Mouse (Mus musculus): ENCODE results near the gene Lrrc18.
A peak's percentile ranks its signal among the peaks of the same experiment; 100 is the strongest.

Gene Lrrc18

DNA sequence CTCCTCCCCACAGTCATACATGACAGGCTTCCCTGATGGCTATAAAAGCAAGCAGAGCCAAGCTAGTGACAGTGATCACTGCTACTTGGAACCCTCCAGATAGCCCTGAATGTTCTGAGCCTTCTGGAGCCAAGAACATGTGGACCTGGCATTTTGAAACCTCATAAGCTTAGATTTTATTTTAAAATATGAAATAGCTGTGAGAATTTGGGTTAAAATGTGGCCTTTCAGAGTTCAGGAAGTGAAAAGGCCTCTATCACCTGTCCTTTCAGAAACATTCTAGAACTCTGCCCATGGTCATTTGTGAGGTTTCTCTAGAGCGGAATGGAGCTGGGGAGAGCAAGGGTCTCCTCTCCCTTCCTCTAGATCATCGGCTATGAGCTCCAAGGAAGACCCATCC lies at the start of gene Lrrc18:
Gene Lrrc18, plus strand, starts transcription at position 301 of the 400 bp plus-strand sequence.
- no peak for DNase-seq

- DNase-seq: peak; percentile 12 to 17
These were observed 43.7 kb upstream of the Lrrc18 start for GRCm38 (mm10) chr14:32947512-32947911.

DNA sequence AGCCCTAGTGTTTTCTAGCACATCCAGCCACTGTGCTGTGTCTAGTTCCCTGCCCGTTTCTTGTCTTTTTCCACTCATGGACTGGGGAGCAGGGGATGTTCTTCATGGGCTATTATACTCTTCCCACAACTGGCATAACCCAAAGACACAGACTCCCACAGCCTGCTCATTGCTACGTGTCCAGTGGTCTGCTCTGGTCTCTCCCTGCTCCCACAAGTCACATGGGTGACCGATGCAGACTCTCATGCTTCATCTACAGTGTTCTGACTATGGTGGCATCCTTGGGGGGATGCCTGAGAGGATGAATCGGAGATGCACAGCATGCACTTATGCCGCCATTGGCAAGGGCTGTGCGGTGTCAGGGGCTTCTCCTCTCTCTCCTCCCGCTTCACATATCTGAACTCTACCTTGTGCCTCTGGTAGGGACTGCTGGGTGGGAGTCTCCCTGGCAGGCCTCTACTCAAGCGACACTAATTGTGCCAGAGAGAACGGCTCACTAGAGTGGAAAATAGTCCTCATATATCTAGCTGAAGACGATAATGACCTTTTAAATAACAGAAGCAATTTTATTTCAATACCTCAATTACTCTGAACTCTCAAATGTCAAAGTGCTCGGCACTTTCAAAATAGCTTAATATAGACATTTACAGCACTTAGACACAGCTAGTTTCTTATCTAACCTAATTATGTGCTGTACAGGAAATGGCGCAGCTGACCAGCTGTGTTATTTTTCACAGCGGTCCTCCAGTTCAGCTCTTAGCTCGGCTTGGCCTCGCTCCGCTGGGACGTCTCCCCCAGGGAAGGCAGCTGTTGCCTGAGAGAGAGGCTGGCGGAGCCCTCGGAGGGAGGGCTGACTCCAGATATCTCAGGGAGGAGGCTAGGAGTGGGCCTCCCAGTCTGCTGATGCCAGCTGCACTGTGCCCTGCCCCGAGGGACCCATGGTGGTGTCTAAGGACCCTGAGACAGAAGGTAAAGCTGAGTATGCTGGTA lies 40.6 kb upstream of the Lrrc18 start:
- DNase-seq: peak; percentile 15 to 33

- peak; percentile 70 to 77 for DNase-seq
These were observed 34.7 kb upstream of the Lrrc18 start for GRCm38 (mm10) chr14:32956486-32956885.

- no peak for DNase-seq
These were observed 32.5 kb upstream of the Lrrc18 start for GRCm38 (mm10) chr14:32958671-32959070.

DNA sequence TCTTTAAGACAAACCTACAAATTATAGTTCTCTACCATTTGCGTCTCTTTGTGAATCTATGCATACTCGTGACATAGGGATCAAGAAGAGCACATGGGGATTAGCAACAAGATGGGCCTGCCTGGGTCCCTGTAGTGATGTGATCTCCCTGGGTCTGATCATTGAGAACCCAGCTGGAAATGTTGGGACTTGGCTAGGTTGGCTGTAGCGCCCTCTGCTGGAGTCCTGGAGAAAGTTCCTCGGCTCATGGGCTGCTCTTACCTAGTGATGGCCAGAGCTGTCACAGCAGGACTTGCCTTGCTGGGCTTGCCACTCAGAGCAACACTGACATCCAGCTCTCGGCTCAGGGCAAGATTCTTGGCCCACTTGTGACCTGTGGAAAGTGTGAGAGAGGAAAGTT lies 30.7 kb upstream of the Lrrc18 start:
- peak; percentile 79 to 81 for DNase-seq

GRCm38 (mm10) chr14:32964742-32965141 lies 26.4 kb upstream of the Lrrc18 start:
- DNase-seq: no peak

DNA sequence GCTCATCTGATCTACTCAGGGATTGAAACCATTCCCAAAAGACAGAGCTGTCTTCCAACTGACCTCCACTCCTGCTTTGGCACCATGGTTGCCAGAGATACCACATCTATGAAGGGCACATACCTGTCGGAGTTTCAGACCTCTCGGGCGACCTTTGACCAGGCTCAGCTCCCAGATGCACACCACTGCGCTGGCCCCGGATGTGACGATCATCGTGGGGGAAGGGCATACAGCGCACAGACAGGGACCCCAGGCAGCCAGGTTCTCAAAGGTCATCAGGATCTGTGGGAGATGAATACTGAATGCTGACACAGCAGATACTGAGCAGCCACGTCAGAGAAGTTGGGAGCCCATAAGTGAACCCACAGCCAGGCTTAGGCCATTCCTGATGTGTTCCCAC lies 20.5 kb upstream of the Lrrc18 start:
- no peak for DNase-seq

DNA sequence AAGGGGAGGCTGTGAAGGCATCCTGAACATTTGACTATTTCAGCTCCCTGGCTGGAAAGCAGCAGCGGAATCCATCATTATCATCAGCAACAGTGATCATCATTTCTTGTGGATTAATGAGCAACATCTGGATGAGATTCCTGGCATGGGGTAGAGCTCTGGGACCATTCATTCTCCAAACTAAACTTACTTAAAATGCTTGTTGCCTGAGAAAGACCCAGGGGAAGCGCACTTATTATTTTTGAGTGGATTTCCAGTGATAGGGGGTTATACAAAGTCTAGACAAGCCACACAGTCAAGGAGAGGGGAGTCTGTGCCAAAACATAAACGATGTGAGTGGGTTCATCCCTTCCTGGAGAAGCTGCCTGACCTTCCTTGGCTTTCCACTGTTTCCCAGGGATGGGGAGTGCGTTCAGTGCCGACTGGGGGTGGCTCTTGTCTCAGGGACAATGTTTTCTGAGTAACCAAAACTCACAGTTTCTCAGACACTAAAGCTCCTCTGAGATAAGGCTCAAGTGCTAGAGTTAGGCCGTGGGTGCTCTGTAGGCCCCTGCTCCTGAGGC lies 6.9 kb upstream of the Lrrc18 start:
- no peak for DNase-seq

DNA sequence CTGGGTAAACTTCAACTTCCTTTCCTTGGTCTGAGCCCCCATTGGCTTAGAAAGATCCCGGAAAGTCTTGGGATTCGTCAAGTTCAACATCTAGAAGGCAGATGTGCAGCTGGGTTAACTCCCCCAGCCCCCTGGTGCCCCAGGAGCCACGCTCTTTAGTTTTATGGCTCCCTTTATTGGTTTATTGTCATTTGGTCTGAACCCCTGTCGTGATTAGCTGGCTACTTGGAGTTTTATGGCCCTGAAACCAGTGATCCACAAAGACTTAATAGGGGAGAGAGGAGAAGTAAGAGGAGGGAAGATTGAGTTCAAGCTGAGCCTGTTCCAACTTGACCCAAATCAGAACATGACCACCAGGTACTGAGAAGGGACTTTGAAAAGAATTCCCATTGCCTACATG lies 4.5 kb upstream of the Lrrc18 start:
- no peak for DNase-seq

DNA sequence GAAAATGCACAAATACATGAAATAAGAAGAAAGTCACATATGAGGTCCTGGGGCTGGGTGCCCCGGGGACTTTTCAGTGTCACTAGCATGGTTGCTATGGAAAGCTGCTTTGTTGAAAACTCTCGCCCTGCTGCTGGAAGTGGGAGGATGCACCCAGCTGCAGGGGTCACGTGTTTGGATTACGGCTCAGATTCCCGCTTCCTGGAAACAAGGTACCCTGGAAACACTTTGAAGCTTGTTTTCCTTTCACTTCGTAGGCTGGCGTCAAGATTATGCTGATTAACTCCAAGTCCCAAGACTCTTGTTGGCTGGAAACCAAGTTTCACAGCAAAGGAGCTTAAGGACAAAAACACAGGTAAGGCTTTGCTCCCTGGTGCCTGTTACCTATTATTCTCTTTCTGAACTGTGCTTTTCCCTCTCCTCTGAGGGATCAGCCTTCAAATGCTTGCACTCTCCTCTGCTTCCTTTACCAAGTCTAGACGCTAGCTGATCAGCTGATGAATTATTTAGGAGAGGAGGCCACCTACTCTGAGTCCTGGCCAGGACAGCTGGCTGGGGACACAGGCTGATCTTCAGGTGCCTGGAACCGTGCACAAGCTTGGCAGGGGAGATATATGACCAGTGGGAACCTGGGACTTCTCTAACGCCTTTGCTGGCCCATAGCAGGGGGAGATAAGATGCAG lies 3.9 kb downstream of the Lrrc18 start:
- DNase-seq: no peak

GRCm38 (mm10) chr14:32999511-32999910 lies 8.3 kb downstream of the Lrrc18 start:
- no peak for DNase-seq

DNA sequence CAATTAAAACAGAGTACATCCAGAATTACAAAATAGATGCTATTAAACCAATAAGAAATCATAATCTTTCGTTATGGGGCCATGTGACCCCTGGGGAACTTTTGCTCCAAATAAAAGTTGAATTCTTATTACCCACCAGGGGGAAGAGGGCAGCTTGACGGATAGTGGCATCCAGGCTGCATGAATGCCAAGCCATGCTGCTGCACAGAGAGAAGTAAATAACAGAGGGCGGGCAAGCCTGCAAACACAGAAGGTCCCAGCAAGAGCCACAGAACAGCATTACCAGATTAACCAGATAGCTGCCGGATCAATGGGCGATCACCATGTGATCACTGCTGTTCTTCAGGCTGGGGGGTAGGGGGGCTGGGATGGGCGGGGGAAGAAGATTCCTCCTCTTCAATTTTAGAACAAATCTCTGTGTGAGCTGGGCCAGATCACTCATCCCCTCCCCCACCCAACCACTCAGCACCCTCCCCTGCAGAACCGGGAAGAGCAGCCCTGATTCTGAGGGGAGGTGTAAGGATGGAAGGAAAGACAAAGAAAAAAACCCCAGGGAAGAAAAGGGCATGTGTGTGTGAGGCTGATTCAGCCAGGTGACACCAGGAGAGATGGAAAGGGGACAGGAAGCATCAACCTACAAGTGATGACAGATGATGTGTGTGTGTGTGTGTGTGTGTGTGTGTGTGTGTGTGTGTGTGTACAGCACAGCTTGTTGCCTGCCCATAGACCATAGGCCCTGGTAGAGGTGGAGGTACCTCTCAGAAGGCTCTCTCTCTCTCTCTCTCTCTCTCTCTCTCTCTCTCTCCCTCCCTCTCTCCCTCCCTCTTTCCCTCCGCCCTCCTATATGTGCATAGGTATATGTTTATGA lies 9.2 kb downstream of the Lrrc18 start:
- DNase-seq: peak; percentile 57 to 68

- DNase-seq: no peak
These were observed 13.9 kb downstream of the Lrrc18 start for GRCm38 (mm10) chr14:33005114-33005513.

GRCm38 (mm10) chr14:33007638-33008037 lies 16.5 kb downstream of the Lrrc18 start:
- no peak for DNase-seq

DNA sequence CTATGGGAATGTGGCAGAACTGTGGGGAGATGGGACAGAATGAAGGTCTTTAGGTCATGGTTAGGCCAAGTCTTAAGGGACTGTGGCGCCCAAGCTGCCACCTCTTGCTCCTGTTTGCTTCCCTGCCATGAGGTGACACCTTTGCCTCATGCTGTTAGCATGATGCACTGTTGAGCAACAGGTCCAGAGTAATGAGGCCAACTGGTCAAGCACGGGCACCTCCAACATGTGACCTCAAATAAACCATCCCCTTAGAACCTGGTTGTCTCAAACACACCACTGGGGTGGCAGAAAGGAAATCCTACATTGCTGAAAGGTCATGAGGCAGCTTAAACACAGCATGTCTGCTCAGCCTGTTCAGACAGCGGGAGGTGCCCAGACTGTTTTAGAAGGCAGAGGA lies 27.9 kb downstream of the Lrrc18 start:
- no peak for DNase-seq

DNA sequence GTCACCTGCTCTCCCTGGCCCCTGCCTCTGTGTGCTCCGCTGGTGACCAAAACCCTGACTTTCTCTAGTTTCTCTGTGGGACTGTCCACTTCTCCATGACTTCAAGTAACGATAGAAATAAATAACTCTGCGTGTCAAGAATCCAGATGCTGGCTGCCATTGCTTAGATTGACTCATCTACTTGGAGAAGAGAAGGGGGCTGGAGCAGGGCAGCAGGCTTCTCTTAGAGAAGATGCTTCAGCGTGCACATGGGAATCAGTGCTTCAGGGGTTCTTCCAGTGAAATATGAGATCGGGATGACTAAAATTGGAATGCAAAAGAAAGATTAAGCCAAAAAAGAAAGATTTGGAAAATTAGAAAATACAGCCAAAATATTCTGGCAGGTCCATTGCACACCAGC lies 28.4 kb downstream of the Lrrc18 start:
- no peak for DNase-seq

DNA sequence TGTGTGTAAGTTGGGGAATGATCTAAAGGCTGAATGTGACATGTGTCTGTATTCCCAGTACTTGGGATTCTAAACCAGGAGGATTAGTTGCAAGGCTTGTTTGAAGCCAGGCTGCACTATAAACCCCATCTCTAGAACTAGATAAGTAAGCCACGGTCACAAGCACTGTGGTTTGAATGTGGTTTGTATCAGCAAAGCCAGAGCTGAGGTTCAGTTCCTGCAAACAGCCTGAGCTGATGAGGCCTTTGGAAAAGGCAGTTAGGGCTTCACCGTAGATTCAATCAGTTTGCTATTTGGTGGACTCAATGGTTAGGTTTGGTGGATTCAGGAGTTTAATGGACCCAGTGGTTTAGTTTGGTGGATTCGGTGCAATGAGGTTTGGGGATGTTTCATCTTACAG lies 39.7 kb downstream of the Lrrc18 start:
- DNase-seq: no peak

GRCm38 (mm10) chr14:33033424-33033823 lies 42.2 kb downstream of the Lrrc18 start:
- DNase-seq: peak; percentile 73 to 77

DNA sequence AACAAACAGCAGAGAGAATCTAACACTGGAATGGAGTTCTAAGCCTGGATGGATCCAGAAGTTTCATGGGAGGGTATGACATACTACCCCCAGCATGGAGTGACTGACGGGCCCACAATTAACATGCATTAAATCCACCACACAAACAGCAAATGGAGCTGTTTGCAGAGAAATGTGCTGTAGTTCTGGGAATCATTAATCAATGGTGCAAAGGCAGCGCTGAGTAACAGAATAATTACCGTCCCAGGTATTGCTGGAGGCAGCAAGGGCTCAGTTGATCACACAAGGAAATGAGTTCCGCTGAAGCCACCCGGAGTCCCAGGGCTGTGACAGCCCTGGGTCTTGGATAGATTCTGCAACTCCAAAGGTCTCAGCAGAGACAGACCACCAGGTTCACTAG lies 44.2 kb downstream of the Lrrc18 start:
- no peak for DNase-seq

DNA sequence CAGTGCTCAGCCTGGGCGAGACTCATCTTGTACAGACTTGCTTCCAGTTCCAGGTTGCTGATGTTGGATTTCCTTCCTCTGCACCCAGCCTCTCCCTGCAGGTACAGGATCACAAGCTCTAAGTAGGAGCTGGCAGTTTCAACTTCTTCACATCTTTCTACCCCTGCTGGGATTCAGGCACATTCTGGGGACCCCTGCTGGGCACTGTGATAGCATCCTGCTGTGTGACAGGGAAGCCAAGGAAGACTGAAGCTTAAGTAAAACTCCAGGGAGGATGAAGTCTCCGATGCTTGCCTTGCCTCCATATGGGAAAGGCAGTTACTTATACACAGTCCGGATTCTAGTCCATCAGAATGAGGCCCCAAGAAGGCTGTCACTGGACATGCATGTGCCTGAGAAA lies 45.6 kb downstream of the Lrrc18 start:
- no peak for DNase-seq

DNA sequence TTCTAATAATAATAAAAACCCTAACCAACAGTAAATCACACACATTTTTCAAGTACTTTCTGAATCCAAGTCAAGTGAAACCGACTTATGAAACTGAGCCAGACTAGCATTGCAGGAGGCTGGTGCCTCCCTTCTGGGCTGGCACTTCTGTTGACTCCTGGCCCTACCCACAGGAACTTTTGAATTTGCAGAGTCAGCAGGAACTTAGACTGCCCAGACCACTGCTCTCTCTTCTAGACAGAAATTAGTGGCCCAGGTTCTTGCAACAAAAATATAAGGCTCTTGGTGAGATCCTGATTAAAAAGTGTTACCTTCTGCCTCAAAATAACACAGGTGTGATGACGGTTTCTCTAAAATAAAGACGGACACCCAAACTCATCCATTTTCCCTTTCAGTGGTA lies 54.0 kb downstream of the Lrrc18 start:
- no peak for DNase-seq

DNA sequence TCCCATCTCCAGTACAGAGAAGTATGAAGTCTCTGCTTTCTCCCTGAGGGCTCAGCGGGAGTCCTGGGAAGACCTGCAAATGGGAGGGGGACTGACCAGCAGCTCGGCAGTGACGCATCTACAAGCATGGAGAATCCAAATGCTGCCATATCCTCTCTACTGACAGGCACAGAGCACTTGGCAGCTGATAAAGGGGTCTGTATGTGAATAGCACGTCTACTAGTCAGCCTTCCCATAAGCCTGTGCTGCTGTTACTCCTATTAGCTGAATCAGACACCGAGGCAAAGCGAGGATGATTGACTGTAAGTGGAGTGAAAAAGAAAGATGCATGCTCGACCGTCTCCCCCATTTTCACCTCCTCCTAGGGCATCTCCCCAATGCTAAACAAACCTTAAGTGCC lies 62.3 kb downstream of the Lrrc18 start:
- DNase-seq: no peak

All from cerebellum, postnatal 10 days (tissue).